Mouse (Mus musculus): ENCODE measurements around the gene Rps29.

The Rps29 gene

DNA sequence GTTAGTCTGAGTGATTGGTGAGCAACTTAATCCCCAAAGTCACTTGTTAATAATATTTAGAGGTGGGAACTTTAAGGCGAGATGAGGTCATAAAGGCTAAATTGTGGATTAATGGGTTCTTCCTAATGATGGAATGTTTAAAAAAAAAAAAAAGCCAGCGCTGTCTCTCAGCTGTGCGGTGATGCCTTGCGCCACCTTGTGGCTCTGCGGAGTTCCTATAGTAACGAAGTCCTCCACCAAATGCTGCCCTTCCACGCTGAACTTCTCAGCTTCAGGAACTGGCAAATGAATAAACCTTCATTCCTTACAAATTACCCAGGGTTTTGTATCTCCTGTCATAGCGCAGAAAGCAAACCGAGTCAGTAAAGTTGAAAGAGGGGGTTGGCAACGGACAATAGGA, 27.0 kb downstream of the Rps29 start:
- no peak; the same call in 1 of the 2 replicates for ATAC-seq (ENCODE audit: insufficient number of reproducible peaks, low FRiP score, low TSS enrichment)

GRCm38 (mm10) chr12:69131267-69131666, 27.7 kb downstream of the Rps29 start:
- ATAC-seq (ENCODE audit: insufficient number of reproducible peaks, low FRiP score, low TSS enrichment), result no peak

DNA sequence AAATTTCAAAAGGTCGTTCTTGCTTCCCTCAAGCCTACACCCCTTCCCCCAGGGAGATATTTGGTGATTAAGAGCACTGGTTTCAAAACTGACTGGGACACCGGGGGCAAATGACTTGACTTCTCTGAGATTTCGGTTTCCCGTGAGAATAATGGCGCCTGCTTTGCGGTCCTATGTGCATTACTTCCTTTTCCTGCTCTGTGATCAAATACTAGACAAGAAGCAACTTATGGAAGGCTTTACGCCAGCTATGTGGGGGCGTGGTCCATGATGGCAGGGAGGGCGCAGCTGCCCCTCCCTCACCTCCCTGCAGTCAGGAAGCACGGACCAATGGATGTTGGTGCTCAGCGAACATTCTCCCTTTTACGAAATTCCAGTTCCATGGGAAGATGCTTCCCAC, 28.5 kb downstream of the Rps29 start:
- no peak for ATAC-seq (ENCODE audit: insufficient number of reproducible peaks, low FRiP score, low TSS enrichment)

DNA sequence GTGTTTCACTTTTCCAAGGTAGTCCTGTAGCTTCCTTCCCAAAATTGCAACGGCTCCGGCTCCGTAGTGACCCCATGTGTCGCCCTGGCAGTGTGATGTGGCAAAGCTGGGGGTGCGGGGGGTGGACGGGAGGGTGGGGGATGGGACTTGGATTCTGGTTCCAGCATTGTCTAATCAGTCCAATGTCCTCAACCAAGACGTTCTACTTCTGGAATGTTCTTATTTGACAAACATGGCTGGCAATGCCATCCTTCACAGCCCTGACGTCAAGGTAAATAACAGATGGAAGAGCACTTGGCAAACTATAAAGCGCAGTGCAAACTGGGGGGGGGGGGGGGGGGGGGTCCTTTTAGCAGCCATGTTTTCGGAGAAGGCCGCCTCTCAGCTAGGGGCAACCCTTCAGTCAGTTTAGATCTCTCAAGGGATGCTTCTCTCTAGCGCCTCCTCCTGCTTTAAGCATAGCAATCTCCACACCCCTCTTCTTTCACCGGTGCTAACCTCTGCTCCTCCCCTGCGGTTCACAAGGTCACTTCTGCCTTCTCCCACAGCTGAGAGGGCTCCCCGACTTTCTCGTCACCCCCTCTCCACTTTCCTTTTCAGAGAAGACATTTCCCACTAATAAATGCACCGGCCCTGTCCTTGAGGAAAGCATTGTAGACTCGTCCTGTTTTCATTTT, 29.2 kb downstream of the Rps29 start:
- ATAC-seq (ENCODE audit: insufficient number of reproducible peaks, low FRiP score, low TSS enrichment), result no peak

GRCm38 (mm10) chr12:69127626-69128025, 31.4 kb downstream of the Rps29 start:
- no peak for ATAC-seq (ENCODE audit: insufficient number of reproducible peaks, low FRiP score, low TSS enrichment)

GRCm38 (mm10) chr12:69127170-69127569, 31.8 kb downstream of the Rps29 start:
- no peak for ATAC-seq (ENCODE audit: insufficient number of reproducible peaks, low FRiP score, low TSS enrichment)

DNA sequence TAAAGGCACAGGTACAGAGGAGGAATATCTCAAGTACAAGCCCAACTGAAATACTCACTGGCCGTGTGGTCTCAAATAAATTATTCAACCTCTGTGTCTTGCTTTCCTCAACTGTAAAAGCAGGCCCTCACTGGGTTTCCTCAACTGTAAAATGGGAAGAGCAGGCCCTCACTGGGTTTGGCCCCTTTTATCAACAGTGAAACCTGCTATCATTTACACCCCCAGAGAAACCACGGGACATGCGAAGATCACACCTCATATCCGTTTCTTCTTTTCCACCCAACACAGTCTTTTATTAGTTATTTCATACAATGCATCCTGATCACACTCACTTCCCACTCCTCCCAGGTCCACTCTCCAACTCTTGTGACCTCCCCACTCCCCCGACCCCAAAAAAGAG, 33.9 kb downstream of the Rps29 start:
- ATAC-seq (ENCODE audit: insufficient number of reproducible peaks, low FRiP score, low TSS enrichment), result no peak

GRCm38 (mm10) chr12:69122801-69123200, 36.2 kb downstream of the Rps29 start:
- no peak for ATAC-seq (ENCODE audit: insufficient number of reproducible peaks, low FRiP score, low TSS enrichment)

GRCm38 (mm10) chr12:69119908-69120307, 39.1 kb downstream of the Rps29 start:
- ATAC-seq (ENCODE audit: insufficient number of reproducible peaks, low FRiP score, low TSS enrichment), result no peak
